Mouse (Mus musculus): ENCODE data around the gene 9930021J03Rik. TPM values are rescaled to one million over a fixed set of nuclear protein-coding genes. Genes with fewer than 3 reads are reported as not detected.

The 9930021J03Rik gene
- 7.6 and 8.1 TPM in 2 replicates for polyA plus RNA-seq (2015; fragmentation: Nextera tagmentation; extraction: Ambion mirVana)

DNA sequence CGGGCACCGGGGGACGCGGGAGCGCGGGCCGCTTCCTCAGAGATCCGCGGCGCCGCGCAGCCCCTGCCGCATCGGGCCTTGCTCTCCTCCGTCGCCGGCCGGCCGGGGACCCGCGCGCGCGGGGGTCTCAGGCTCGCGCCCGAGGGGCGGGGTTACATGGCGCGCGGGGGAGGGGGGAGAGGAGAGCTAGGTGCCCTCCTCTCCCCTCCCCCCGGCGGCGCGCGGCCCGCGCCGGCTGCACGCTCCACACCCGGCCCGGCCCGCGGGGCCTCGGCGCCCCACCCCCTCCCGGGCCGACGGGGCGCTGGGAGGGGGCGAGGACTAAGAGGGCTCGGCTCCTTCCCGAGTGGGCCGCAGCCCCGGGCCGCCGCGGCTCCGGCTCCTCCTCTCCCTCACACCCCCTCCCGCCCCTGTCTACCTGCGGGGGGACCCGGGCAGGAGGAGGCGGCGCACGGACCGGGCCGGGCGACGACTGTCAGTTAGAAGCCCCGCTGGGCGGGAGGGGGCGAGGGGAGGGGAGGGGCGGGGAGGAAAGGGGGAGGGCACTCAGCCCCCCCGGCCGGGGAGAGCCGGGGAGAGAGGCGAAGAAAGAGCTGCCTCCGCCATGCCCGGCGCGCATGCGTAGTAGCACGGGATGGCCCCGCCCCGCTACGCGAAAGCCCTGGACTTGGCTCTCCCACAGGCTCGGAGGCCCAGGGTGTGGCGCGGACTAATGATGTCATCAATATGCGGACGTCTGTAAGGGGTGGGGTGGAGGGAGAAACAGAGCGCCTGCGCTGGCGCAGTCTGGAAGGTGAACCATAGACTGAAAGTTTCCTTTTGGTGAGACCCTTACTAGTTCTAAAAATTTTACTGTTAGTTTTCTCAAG lies at the start of gene 9930021J03Rik:
Gene 9930021J03Rik (minus strand): TSS at position 73 of the 869 bp plus-strand sequence.
- WGBS, result under 1% methylated on average over 75 of the region's 95 CpGs
- Histone ChIP-seq H3K36me3 (peaks cover 23% of the 10 kb centered on the region), H3K9ac (replicated peaks) (peak within 1 kb of the TSS; percentile 87), H3K4me2 (replicated peaks) (peak within 1 kb of the TSS; percentile 90), H3K9me3 (no peaks in the 10 kb centered on the region), H3K4me3 (peak within 1 kb of the TSS; percentile 60), H3K4me1 (peaks cover 55% of the 10 kb centered on the region), H3K27ac (replicated peaks) (peak within 1 kb of the TSS; percentile 99), H3K27me3 (no peaks in the 10 kb centered on the region)
- ATAC-seq (replicated peaks), result peak; percentile 92

DNA sequence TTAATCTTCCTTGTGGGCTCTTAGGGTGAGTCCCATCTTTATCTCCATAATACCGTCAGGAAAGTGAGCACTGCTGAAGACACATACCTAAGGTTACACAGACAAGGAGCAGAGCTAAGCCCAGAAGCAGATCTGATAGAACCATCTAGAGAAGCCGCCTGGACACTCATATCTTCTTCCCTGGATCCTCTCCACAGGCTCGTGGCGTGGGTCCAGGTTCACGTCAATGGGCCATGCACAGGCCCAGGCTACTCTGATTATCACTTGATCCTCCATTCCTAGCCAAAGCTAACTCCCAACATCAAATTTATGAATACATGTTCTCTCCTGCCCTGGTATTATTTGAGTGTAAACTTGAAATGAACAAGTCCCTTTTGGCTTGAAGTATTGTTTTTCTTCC lies 47.9 kb upstream of the 9930021J03Rik start:
- ATAC-seq (replicated peaks), result no peak
- Histone ChIP-seq H3K9me3 (no peaks in the 10 kb centered on the region), H3K4me3 (no peak overlapping the region), H3K27me3 (no peaks in the 10 kb centered on the region), H3K4me1 (no peaks in the 10 kb centered on the region), H3K36me3 (no peaks in the 10 kb centered on the region), H3K4me2 (replicated peaks) (no peak overlapping the region), H3K9ac (replicated peaks) (no peak overlapping the region), H3K27ac (replicated peaks) (no peak overlapping the region)
- 95% methylated on average over 5 of the region's 5 CpGs for WGBS

DNA sequence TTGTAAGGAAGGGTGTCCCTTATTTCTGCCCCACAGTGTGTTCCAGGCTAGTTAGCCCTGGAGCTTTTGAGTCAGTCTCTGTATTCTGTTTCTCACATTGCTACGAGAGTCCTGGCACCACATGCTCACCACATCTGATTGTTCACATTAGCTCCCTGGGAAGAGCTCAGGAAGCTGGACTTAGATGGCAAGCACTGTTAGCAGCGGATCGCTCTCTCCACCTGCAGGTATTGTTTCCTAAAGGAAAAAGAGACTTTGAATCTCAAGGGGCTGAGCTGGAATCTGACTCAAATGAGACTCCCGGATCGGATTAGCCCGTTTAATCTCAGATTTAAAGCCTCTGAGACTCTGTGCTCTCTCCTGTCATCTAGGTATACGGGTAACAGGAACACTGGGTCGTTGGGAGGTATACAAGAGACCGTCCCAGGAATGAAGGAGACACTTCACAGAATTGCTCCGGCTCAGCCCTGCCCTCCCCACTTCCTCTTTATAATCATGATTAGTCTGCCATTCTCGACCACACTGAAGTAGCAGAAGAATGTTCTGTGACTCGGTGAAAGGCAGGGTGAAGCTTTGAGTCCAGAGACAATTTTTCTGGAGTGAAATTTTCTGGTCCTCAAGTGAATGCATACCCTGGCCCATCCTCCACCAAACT lies 45.4 kb upstream of the 9930021J03Rik start:
- H3K36me3 ChIP-seq, result no peaks in the 10 kb centered on the region
- no peak overlapping the region for H3K4me2 ChIP-seq (replicated peaks)
- 30% methylated on average over 12 of the region's 12 CpGs for WGBS
- no peaks in the 10 kb centered on the region for H3K9me3 ChIP-seq
- H3K4me3 ChIP-seq, result no peak overlapping the region
- no peaks in the 10 kb centered on the region for H3K4me1 ChIP-seq
- no peak overlapping the region for H3K9ac ChIP-seq (replicated peaks)
- H3K27ac ChIP-seq (replicated peaks), result no peak overlapping the region
- no peak for ATAC-seq (replicated peaks)
- H3K27me3 ChIP-seq, result peaks cover 7% of the 10 kb centered on the region

DNA sequence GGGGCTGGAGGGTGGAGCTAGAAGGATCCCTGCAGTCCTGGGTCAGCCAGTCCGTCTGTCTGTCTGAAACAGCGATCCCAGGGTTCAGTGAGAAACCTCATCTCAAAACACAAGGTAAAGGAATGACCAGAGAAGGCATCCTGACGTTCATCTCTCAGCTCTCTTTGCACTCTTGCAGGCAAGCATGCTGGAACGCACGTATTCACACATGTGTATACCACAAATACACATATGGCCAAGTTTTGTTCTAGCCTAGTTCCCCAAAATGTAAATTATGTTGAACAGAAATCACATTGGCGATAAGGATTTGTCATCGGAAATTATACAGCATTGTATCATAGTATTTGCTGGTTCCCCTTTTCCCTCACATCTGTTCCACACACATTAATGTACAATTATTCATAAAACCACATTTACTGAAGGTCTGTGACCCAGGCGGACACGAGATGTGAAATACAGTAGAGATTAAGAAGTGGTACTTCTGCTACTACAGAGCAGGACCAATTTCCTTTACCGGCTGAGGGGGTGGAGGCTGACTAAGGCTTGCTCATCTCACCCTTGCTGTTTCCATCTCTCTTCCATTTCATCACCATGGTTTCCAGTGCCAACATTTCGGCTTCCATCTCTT lies 44.2 kb upstream of the 9930021J03Rik start:
- H3K9me3 ChIP-seq, result no peaks in the 10 kb centered on the region
- H3K4me1 ChIP-seq, result peaks cover 3% of the 10 kb centered on the region; the same call in 1 of the 2 replicates
- no peak overlapping the region for H3K4me2 ChIP-seq (replicated peaks)
- no peaks in the 10 kb centered on the region for H3K36me3 ChIP-seq
- peaks cover 13% of the 10 kb centered on the region for H3K27me3 ChIP-seq
- H3K9ac ChIP-seq (replicated peaks), result no peak overlapping the region
- H3K4me3 ChIP-seq, result no peak overlapping the region
- ATAC-seq (replicated peaks), result no peak
- H3K27ac ChIP-seq (replicated peaks), result no peak overlapping the region
- 83% methylated on average over 11 of the region's 11 CpGs for WGBS

DNA sequence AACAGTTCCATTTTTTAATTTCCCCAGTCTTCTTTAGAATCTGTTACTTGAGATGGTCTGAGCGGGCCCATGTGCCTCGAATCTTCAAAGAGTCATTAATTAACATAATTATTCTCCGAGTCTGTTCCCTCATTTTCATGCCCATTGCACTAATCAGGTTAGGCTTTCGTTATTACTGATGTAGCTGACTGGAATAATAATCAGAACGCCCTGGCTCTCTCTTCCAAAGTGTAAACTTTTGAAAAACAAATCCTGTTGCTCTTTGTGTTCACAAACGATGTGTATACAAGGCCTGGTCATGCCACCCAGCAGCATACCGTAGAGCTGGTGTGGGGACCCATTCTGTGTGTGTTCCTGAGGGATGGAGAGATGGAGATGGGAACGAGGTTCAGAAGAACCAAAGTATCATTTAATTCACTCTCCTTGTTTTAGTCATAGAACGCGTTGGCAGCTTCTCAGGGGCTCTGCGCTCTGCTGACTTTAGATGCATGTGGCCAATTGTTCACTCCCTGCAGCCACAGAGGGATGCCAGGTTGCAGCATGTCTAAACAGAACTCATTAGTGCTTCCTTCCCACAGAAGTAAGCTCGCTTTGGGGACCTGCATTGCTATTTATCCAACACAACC lies 38.4 kb upstream of the 9930021J03Rik start:
- no peaks in the 10 kb centered on the region for H3K9me3 ChIP-seq
- H3K4me3 ChIP-seq, result no peak overlapping the region
- H3K4me2 ChIP-seq (replicated peaks), result peak overlapping the region; percentile 23
- peaks cover 16% of the 10 kb centered on the region for H3K27me3 ChIP-seq
- peaks cover 24% of the 10 kb centered on the region for H3K4me1 ChIP-seq
- H3K36me3 ChIP-seq, result no peaks in the 10 kb centered on the region
- ATAC-seq (replicated peaks), result peak; percentile 88
- H3K27ac ChIP-seq (replicated peaks), result peak overlapping the region; percentile 29; the same call in 1 of the 2 replicates
- H3K9ac ChIP-seq (replicated peaks), result no peak overlapping the region
- WGBS, result 7% methylated on average over 12 of the region's 12 CpGs

DNA sequence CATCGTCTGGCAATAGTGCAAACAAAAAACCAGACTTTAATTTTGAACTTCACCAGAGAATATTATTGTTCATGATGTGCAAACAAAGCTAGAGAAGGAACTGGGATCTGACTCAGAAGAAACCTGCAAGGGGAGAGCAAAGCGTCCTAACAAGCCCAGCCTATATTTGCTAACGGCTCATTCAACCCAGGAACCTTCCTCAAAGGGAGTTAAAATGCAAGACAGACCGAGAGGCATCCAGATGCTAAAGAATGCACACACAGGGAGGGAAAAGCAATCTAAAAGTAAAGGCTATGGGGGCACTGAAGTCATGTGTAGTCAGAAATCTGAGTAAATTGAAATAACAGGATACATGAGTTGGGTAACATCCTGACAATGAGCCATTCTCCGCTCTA lies 37.8 kb upstream of the 9930021J03Rik start:
- Histone ChIP-seq H3K4me1 (peaks cover 24% of the 10 kb centered on the region), H3K9ac (replicated peaks) (no peak overlapping the region), H3K27ac (replicated peaks) (peak overlapping the region; percentile 9; the same call in 1 of the 2 replicates), H3K4me2 (replicated peaks) (peak overlapping the region; percentile 23; the same call in 1 of the 2 replicates), H3K4me3 (no peak overlapping the region), H3K36me3 (no peaks in the 10 kb centered on the region), H3K27me3 (peaks cover 16% of the 10 kb centered on the region), H3K9me3 (no peaks in the 10 kb centered on the region)
- WGBS, result 5% methylated on average over 5 of the region's 5 CpGs
- ATAC-seq (replicated peaks), result peak; percentile 28; the same call in 1 of the 2 replicates

DNA sequence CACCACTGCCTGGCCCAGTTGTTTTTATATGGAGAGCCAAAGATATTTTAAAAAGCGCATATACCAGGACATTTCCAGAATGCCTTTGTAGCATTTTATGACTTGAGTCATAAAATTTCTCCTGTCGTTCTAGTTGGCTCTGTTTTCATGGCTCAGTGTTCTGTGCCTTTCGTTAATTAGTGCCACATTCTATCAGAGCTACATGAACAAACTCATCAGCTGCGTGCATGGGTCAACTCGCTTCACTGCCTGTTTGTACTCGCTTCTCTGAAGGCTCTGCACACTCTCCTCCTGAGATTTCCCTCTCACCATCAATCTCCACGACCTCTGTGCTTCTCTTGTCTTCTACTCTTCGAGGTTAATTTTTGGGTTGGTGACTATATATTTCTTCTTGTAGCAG lies 37.2 kb upstream of the 9930021J03Rik start:
- Histone ChIP-seq H3K4me2 (replicated peaks) (no peak overlapping the region), H3K27ac (replicated peaks) (no peak overlapping the region), H3K9me3 (no peaks in the 10 kb centered on the region), H3K9ac (replicated peaks) (no peak overlapping the region), H3K27me3 (peaks cover 16% of the 10 kb centered on the region), H3K4me3 (no peak overlapping the region), H3K4me1 (peaks cover 24% of the 10 kb centered on the region), H3K36me3 (no peaks in the 10 kb centered on the region)
- WGBS, result 63% methylated on average over 8 of the region's 8 CpGs
- ATAC-seq (replicated peaks), result no peak

DNA sequence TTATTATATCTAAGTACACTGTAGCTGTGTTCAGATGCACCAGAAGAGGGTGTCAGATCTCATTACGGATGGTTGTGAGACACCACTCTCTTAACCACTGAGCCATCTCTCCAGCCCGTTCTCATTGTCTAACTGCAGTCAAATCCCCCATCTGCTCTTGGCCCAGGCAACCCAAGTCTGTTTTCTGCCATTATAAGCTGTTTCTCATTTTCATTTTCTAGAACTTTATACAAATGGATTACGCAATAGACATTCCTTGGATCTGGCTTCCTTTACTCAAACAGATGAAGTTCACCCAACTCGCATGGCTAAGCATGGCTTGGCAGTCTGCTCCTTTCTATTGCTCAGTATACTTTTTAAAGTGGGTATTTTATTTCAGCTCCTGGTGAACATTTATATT lies 34.9 kb upstream of the 9930021J03Rik start:
- Histone ChIP-seq H3K9ac (replicated peaks) (no peak overlapping the region), H3K4me3 (no peak overlapping the region), H3K27ac (replicated peaks) (no peak overlapping the region), H3K9me3 (no peaks in the 10 kb centered on the region), H3K4me2 (replicated peaks) (no peak overlapping the region), H3K27me3 (0 out of 2 replicates have a peak, but pooled peaks cover 9% of the 10 kb centered on the region), H3K4me1 (peaks cover 24% of the 10 kb centered on the region), H3K36me3 (no peaks in the 10 kb centered on the region)
- no peak for ATAC-seq (replicated peaks)
- 86% methylated on average over 4 of the region's 4 CpGs for WGBS

DNA sequence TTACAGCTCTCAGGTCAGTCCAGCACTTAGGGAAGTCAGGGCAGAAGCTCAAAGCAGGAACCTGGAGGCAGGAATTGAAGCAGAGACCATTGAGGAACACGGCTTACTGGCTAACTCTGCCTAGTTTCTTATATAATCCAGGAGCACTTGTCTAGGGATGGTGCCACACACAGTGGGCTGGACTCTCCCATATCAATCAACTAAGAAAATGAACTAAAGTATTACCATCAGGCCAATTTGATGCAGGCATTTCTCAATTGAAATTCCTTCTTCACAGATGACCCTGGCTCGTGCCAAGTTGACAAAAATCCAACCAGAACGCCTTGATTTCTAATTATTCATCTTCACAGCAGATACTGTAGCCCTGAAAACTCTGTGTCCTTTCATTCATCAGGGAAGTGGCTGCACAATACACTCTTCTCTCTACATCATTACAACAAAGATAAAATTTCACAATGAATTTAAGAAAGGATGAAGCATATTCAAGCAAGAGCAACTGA lies 32.9 kb upstream of the 9930021J03Rik start:
- WGBS, result 76% methylated on average over 3 of the region's 3 CpGs
- H3K4me3 ChIP-seq, result no peak overlapping the region

DNA sequence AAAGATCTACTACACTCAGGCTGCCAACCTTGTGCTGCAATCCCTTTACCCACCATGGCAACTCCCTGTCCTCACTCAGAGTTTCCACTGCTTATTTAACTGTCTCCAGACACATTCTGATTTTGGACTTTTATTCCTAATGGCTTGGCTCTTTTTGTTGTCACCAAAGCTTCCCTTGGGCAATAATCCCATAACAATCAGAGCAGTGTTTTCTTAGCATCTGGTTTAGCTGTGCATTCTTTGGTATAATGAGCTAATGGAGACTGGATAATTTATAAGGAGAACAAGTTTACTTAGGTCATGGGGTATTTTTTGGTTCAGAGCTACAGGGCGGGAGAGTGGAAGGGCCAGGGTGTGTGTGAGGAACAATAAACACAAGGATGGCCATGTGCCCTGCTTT lies 32.4 kb upstream of the 9930021J03Rik start:
- H3K4me2 ChIP-seq (replicated peaks), result no peak overlapping the region
- H3K4me1 ChIP-seq, result peaks cover 3% of the 10 kb centered on the region
- no peak overlapping the region for H3K27ac ChIP-seq (replicated peaks)
- 22% methylated on average over 1 of the region's 1 CpGs for WGBS
- 0 out of 2 replicates have a peak, but pooled peaks cover 6% of the 10 kb centered on the region for H3K27me3 ChIP-seq
- H3K4me3 ChIP-seq, result no peak overlapping the region
- no peaks in the 10 kb centered on the region for H3K36me3 ChIP-seq
- H3K9ac ChIP-seq (replicated peaks), result no peak overlapping the region
- ATAC-seq (replicated peaks), result no peak
- no peaks in the 10 kb centered on the region for H3K9me3 ChIP-seq

More for the DNA sequence above, 32.9 kb upstream of the 9930021J03Rik start:
- no peaks in the 10 kb centered on the region for H3K36me3 ChIP-seq
- ATAC-seq (replicated peaks), result no peak
- no peak overlapping the region for H3K9ac ChIP-seq (replicated peaks)
- H3K27me3 ChIP-seq, result 0 out of 2 replicates have a peak, but pooled peaks cover 6% of the 10 kb centered on the region
- no peak overlapping the region for H3K27ac ChIP-seq (replicated peaks)
- H3K9me3 ChIP-seq, result no peaks in the 10 kb centered on the region
- H3K4me1 ChIP-seq, result peaks cover 8% of the 10 kb centered on the region
- no peak overlapping the region for H3K4me2 ChIP-seq (replicated peaks)

DNA sequence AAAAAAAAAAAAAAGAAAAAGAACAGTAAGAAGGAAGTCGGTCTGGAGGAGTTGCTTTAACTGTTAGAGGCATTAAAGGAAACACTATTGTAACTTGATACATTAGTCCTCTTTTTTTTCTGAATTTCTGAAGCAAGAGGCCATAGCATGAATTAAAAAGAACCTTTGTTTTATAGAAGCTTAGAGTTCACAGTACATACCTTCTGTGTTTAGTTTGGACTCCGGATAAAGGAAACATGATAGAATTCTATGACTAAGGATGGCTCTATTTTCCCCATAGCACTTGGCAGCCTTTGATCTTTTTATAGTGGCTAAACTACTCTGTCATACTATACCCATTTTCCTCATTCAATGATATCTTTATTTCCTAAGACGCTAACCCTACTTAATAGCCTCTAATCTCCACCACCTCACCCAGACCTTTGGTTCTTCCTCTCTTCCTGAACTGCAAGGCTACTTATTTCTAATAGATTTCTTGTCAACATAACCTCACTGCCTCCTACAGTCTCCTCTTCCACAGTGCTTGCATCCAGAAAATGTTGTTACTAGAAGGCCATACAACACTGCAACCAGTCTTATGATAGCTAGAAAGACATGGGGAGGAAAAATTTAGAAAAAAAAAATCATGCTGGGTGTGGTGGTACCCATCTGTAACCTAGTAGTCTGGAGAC lies 29.7 kb upstream of the 9930021J03Rik start:
- no peak for ATAC-seq (replicated peaks)
- Histone ChIP-seq H3K4me3 (no peak overlapping the region), H3K4me2 (replicated peaks) (no peak overlapping the region), H3K27ac (replicated peaks) (no peak overlapping the region), H3K9ac (replicated peaks) (no peak overlapping the region), H3K27me3 (0 out of 2 replicates have a peak, but pooled peaks cover 6% of the 10 kb centered on the region), H3K36me3 (no peaks in the 10 kb centered on the region), H3K9me3 (no peaks in the 10 kb centered on the region), H3K4me1 (no peaks in the 10 kb centered on the region)
- WGBS, result 74% methylated on average over 3 of the region's 3 CpGs

All from forebrain, embryonic 15.5 days (tissue).